18 mouse cellular contexts compared by ENCODE assay signal in genomic region chr4:46558672-46559667, GRCm38 (mm10). TPM values are rescaled to one million over a fixed set of nuclear protein-coding genes. Genes with fewer than 3 reads are reported as not detected.
A peak's percentile ranks its signal among the peaks of the same experiment; 100 is the strongest.
DNase-seq lines count a peak whose midpoint lies in the region; ATAC-seq and TF ChIP-seq lines count a peak whose summit lies in the region.
"Had no signal": no experiment of that assay in that cellular context is flagged by ENCODE, and none has a peak within 500 bp of the region (broad histone marks: within the 10 kb centered on the region; RNA-seq: fewer than 3 reads in every experiment).

No protein-coding gene starts in this region.

- no peak overlapping the region for H3K9ac ChIP-seq in liver, embryonic 14.5 days (replicated peaks)
- H3K9ac ChIP-seq: embryonic facial prominence, embryonic 15.5 days; hindbrain, embryonic 14.5 days; limb, embryonic 15.5 days; midbrain, embryonic 15.5 days; neural tube, embryonic 12.5 days had no signal

- ATAC-seq in common myeloid progenitor, adult 5-6 weeks (replicated peaks; ENCODE audit: low read depth, poor library complexity, severe bottlenecking), result peak; percentile 36
- no peak for ATAC-seq in liver, embryonic 14.5 days (ENCODE audit: insufficient read depth)
- ATAC-seq in monocyte, adult 5-6 weeks (replicated peaks; ENCODE audit: insufficient number of reproducible peaks, low FRiP score, low TSS enrichment, poor library complexity, severe bottlenecking), result peak; percentile 36; the same call in 1 of the 2 replicates
- ATAC-seq in activated CD4-positive, CD25-positive, alpha-beta regulatory T cell, adult 4 months, result no peak
- ATAC-seq: midbrain, embryonic 15.5 days had no signal

- H3K4me2 ChIP-seq in liver, embryonic 14.5 days (ENCODE audit: low read depth), result no peak overlapping the region; the same call in 1 of the 2 replicates
- H3K4me2 ChIP-seq: embryonic facial prominence, embryonic 15.5 days; hindbrain, embryonic 14.5 days; limb, embryonic 15.5 days; midbrain, embryonic 15.5 days; neural tube, embryonic 12.5 days had no signal

- H3K4me1 ChIP-seq in liver, embryonic 14.5 days (replicated peaks; ENCODE audit: control insufficient read depth in 2 of 2, insufficient read depth in 2 of 2, low read length in 1 of 2), result peaks cover 3 to 24% of the 10 kb centered on the region in 2 experiments; a peak in 2 of 4 replicates
- H3K4me1 ChIP-seq: limb, embryonic 15.5 days; neural tube, embryonic 12.5 days had no signal

- 30% methylated on average over 22 of the region's 22 CpGs for WGBS in liver, embryonic 14.5 days (ENCODE audit: insufficient replicate concordance)

- peak; percentile 78 for DNase-seq in heart, adult 11 months
- DNase-seq in heart, postnatal 36 days, result no peak
- DNase-seq in liver, embryonic 14.5 days (ENCODE audit: low read depth in 3 of 3, low spot score in 3 of 3), result no peak
- no peak for DNase-seq in cerebellum, adult 8-10 months
- DNase-seq in left cerebral cortex, postnatal 10 days (ENCODE audit: extremely low spot score in 1 of 2, low spot score in 2 of 2), result no peak
- DNase-seq: cerebellum, adult 18-20 months; heart, adult 18-20 months; lung, postnatal 36 days; right cerebral cortex, postnatal 14 days; thymus, postnatal 25 days had no signal

- no peak overlapping the region for H3K4me3 ChIP-seq in liver, embryonic 14.5 days (ENCODE audit: insufficient read depth in 1 of 2, low read depth in 2 of 2, low read length in 2 of 2)
- H3K4me3 ChIP-seq: embryonic facial prominence, embryonic 15.5 days; limb, embryonic 15.5 days; midbrain, embryonic 15.5 days; neural tube, embryonic 12.5 days had no signal

- H3K27me3 ChIP-seq in liver, embryonic 14.5 days (ENCODE audit: control insufficient read depth, insufficient read depth, low read length), result no peaks in the 10 kb centered on the region
- H3K27me3 ChIP-seq: embryonic facial prominence, embryonic 15.5 days; limb, embryonic 15.5 days; midbrain, embryonic 15.5 days; neural tube, embryonic 12.5 days had no signal

- no peaks in the 10 kb centered on the region for H3K36me3 ChIP-seq in liver, embryonic 14.5 days (replicated peaks; ENCODE audit: control insufficient read depth, insufficient read depth, low read depth)
- H3K36me3 ChIP-seq: embryonic facial prominence, embryonic 15.5 days; limb, embryonic 15.5 days; midbrain, embryonic 15.5 days; neural tube, embryonic 12.5 days had no signal

- H3K27ac ChIP-seq in liver, embryonic 14.5 days, result no peak overlapping the region
- H3K27ac ChIP-seq: embryonic facial prominence, embryonic 15.5 days; hindbrain, embryonic 14.5 days; limb, embryonic 15.5 days; midbrain, embryonic 15.5 days; neural tube, embryonic 12.5 days had no signal

- TF ChIP-seq CTCF in liver, embryonic 14.5 days (IDR thresholded peaks at IDR 0.05; ENCODE audit: low read depth), result no peak

- no peaks in the 10 kb centered on the region for H3K9me3 ChIP-seq in liver, embryonic 14.5 days (ENCODE audit: control insufficient read depth, low read length)
- H3K9me3 ChIP-seq: embryonic facial prominence, embryonic 15.5 days; limb, embryonic 15.5 days; midbrain, embryonic 15.5 days; neural tube, embryonic 12.5 days had no signal

- intact Hi-C loops in heart, postnatal 36 days (cut with DNase I), result no loop called here
- intact Hi-C loops in left cerebral cortex, postnatal 10 days (cut with DNase I), result no loop called here

- TF ChIP-seq EP300 in liver, embryonic 14.5 days (IDR thresholded peaks at IDR 0.05; ENCODE audit: low read depth), result 0 out of 2 replicates have a peak, but pooled peaks have one; percentile 25

RNA-seq across cellular contexts. Expression of gene Trim14, which starts 23.0 kb away (rescaled TPM):
- 1 to 10 TPM; 3.1 to 4.1 TPM for total RNA-seq in heart, postnatal 36 days (2021)
- 24.2 and 28.0 TPM in 2 replicates for total RNA-seq in common myeloid progenitor, adult 5-6 weeks (2017)
- polyA plus RNA-seq in liver, embryonic 14.5 days (2012; rRNA removed), result 4.1 and 4.3 TPM in 2 replicates
- 7.5 and 9.5 TPM in 2 replicates for polyA plus RNA-seq in liver, embryonic 14.5 days (2014; fragmentation: Nextera tagmentation; extraction: Ambion mirVana)
- 19.8 to 70.3 TPM (median 26.1 TPM) in 3 replicates for total RNA-seq in monocyte, adult 5-6 weeks (2017)
- 1 to 10 TPM; 1.2 to 1.4 TPM for total RNA-seq in left cerebral cortex, postnatal 10 days (2021)
- polyA plus RNA-seq in activated CD4-positive, CD25-positive, alpha-beta regulatory T cell, adult 4 months (2017; shearing (Covaris generic)), result 10 to 100 TPM; 26.7 to 31.2 TPM

RNA-seq across cellular contexts. Expression of gene Coro2a, which starts 43.0 kb away (rescaled TPM):
- under 1 TPM; 0.28 to 0.46 TPM for total RNA-seq in heart, postnatal 36 days (2021)
- 47.3 and 61.3 TPM in 2 replicates for total RNA-seq in common myeloid progenitor, adult 5-6 weeks (2017)
- 2.4 and 2.6 TPM in 2 replicates for polyA plus RNA-seq in liver, embryonic 14.5 days (2012; rRNA removed)
- polyA plus RNA-seq in liver, embryonic 14.5 days (2014; fragmentation: Nextera tagmentation; extraction: Ambion mirVana), result 1.9 and 2.7 TPM in 2 replicates
- 25.5 to 68.9 TPM (median 29.6 TPM) in 3 replicates for total RNA-seq in monocyte, adult 5-6 weeks (2017)
- total RNA-seq in left cerebral cortex, postnatal 10 days (2021), result 10 to 100 TPM; 38.7 to 43.3 TPM
- 100 to 1,000 TPM in 1 of 2 experiments, 10 to 100 TPM in 1; 79.7 to 108 TPM for polyA plus RNA-seq in activated CD4-positive, CD25-positive, alpha-beta regulatory T cell, adult 4 months (2017; shearing (Covaris generic))

Comparison
In these comparisons a context has a peak if more than half of its experiments do, and no peak if none do; other contexts are left out.
1. ATAC-seq: peak in common myeloid progenitor, adult 5-6 weeks (single experiment) and monocyte, adult 5-6 weeks (single experiment); none in liver, embryonic 14.5 days (single experiment) and activated CD4-positive, CD25-positive, alpha-beta regulatory T cell, adult 4 months (single experiment).
2. RNA of gene Coro2a, which starts 43.0 kb away (total RNA-seq): 47.3 to 61.3 TPM in common myeloid progenitor, adult 5-6 weeks, 38.7 to 43.3 TPM in left cerebral cortex, postnatal 10 days and 25.5 to 68.9 TPM in monocyte, adult 5-6 weeks; 0.28 to 0.46 TPM in heart, postnatal 36 days; every median in the first group is over 10 times any median in the second.